Mouse (Mus musculus): Measurements from ENCODE around the gene Pkmyt1. TPM values are rescaled to one million over a fixed set of nuclear protein-coding genes. Genes with fewer than 3 reads are reported as not detected.

The Pkmyt1 gene
- polyA plus RNA-seq, 1 experiment from 2014 or later: 60.2 TPM

- 84% methylated on average over 10 of the region's 10 CpGs for WGBS
These were observed 50.1 kb downstream of the Pkmyt1 start for GRCm38 (mm10) chr17:23776216-23776615.

GRCm38 (mm10) chr17:23777141-23777540 is 51.0 kb downstream of the Pkmyt1 start:
- WGBS: 73% methylated on average over 2 of the region's 2 CpGs
- Histone ChIP-seq H3K27me3 (replicated peaks; ENCODE audit: control insufficient read depth, insufficient read depth, low read length) (no peaks in the 10 kb centered on the region), H3K27ac (ENCODE audit: low read depth, low read length) (no peak overlapping the region), H3K4me2 (no peak overlapping the region), H3K4me1 (replicated peaks; ENCODE audit: control insufficient read depth, insufficient read depth, low read length) (no peaks in the 10 kb centered on the region), H3K4me3 (ENCODE audit: low read depth, low read length) (no peak overlapping the region), H3K9ac (ENCODE audit: low read depth, low read length) (no peak overlapping the region), H3K36me3 (ENCODE audit: control insufficient read depth, insufficient read depth, low read length) (no peaks in the 10 kb centered on the region), H3K9me3 (ENCODE audit: control insufficient read depth, low read length) (no peaks in the 10 kb centered on the region)
- no peak for DNase-seq (ENCODE audit: low spot score)
- no peak for ATAC-seq (replicated peaks; ENCODE audit: low FRiP score)

More at GRCm38 (mm10) chr17:23776216-23776615, 50.1 kb downstream of the Pkmyt1 start:
- no peak for ATAC-seq (replicated peaks; ENCODE audit: low FRiP score)
- Histone ChIP-seq H3K4me3 (ENCODE audit: low read depth, low read length) (no peak overlapping the region), H3K9me3 (ENCODE audit: control insufficient read depth, low read length) (no peaks in the 10 kb centered on the region), H3K27me3 (replicated peaks; ENCODE audit: control insufficient read depth, insufficient read depth, low read length) (no peaks in the 10 kb centered on the region), H3K4me2 (no peak overlapping the region), H3K4me1 (replicated peaks; ENCODE audit: control insufficient read depth, insufficient read depth, low read length) (0 out of 2 replicates have a peak, but pooled peaks cover 2% of the 10 kb centered on the region), H3K27ac (ENCODE audit: low read depth, low read length) (no peak overlapping the region), H3K36me3 (ENCODE audit: control insufficient read depth, insufficient read depth, low read length) (no peaks in the 10 kb centered on the region), H3K9ac (ENCODE audit: low read depth, low read length) (no peak overlapping the region)
- no peak for DNase-seq (ENCODE audit: low spot score)

GRCm38 (mm10) chr17:23778447-23778846 is 52.3 kb downstream of the Pkmyt1 start:
- Histone ChIP-seq H3K27me3 (replicated peaks; ENCODE audit: control insufficient read depth, insufficient read depth, low read length) (no peaks in the 10 kb centered on the region), H3K4me1 (replicated peaks; ENCODE audit: control insufficient read depth, insufficient read depth, low read length) (no peaks in the 10 kb centered on the region), H3K4me3 (ENCODE audit: low read depth, low read length) (no peak overlapping the region), H3K9ac (ENCODE audit: low read depth, low read length) (no peak overlapping the region), H3K27ac (ENCODE audit: low read depth, low read length) (no peak overlapping the region), H3K4me2 (no peak overlapping the region), H3K9me3 (ENCODE audit: control insufficient read depth, low read length) (no peaks in the 10 kb centered on the region), H3K36me3 (ENCODE audit: control insufficient read depth, insufficient read depth, low read length) (no peaks in the 10 kb centered on the region)
- DNase-seq (ENCODE audit: low spot score) (no peak), ATAC-seq (replicated peaks; ENCODE audit: low FRiP score) (no peak)
- 48% methylated on average over 2 of the region's 2 CpGs for WGBS

DNA sequence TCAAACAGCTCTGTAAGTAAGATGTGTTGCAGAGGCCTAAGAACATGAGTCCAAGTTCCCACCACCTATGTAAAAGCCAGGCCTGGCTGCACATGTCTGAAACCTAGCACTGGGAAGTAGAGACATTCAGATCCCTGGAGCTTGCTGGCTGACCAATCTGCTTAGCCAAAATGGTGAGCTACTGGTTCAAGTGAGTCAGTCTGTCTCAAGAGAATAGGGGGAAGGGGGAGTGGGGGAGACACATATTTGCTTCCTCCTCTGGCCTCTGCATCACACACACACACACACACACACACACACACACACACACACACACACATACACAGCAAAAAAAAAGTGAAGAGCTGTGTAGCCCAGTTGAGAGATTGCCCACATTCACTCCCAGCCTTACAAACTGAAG is 57.2 kb downstream of the Pkmyt1 start:
- Histone ChIP-seq H3K9ac (ENCODE audit: low read depth, low read length) (no peak overlapping the region), H3K27ac (ENCODE audit: low read depth, low read length) (no peak overlapping the region), H3K27me3 (replicated peaks; ENCODE audit: control insufficient read depth, insufficient read depth, low read length) (no peaks in the 10 kb centered on the region), H3K4me1 (replicated peaks; ENCODE audit: control insufficient read depth, insufficient read depth, low read length) (no peaks in the 10 kb centered on the region), H3K36me3 (ENCODE audit: control insufficient read depth, insufficient read depth, low read length) (no peaks in the 10 kb centered on the region), H3K9me3 (ENCODE audit: control insufficient read depth, low read length) (no peaks in the 10 kb centered on the region), H3K4me3 (ENCODE audit: low read depth, low read length) (no peak overlapping the region), H3K4me2 (no peak overlapping the region)
- ATAC-seq (replicated peaks; ENCODE audit: low FRiP score): no peak
- DNase-seq (ENCODE audit: low spot score): no peak

DNA sequence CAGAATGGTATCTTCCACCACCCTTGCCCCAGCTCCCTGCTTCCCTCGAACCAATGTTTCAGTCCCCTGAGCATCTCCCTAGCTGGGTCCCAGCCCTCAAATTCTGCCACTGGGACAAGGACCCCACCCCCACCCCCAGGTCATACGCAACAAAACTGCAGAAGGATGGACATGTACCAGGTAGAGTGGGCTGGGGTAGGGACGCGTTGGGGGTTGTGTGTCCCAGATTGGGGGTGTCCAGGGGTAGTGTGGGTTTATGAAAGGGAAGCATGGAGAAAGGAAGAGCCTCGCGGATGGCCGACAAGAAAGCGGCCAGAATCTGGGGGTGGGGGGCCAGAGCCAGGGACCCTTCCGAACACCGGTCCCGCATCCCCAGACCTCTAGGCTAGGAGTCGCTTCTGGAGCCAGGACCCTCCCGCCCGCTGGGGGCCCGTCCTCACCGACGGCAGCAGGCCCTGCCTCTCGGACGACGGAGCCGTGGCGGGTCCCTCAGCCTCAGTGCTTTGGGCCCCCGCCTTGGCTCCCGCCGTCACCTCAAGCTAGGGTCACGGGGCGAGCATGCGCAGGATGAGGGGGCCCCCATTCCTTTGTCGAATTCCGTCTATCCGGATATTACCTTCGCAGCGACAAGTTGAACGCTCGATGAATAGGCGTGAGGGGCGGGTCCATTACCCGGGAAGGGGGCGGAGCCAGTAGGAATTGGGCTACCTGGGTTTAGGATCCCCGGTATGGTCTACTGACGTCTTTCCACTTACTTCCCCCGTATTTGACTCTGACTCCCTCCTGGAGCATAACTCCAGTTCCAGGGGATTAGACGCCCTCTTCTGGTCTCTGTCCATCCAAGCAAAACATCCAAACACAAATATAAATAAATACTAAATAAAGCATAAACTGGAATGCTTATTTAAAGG is 59.7 kb downstream of the Pkmyt1 start, which contains the start of gene Flywch2:
Flywch2 (minus strand) TSS at position 521 of the 911 bp plus-strand sequence.
- DNase-seq (ENCODE audit: low spot score) (peak; percentile 69), ATAC-seq (replicated peaks; ENCODE audit: low FRiP score) (peak; percentile 61)
- H3K9ac ChIP-seq (ENCODE audit: low read depth, low read length): peak within 1 kb of the TSS; percentile 70
- H3K27me3 ChIP-seq (replicated peaks; ENCODE audit: control insufficient read depth, insufficient read depth, low read length): no peaks in the 10 kb centered on the region
- no peaks in the 10 kb centered on the region for H3K36me3 ChIP-seq (ENCODE audit: control insufficient read depth, insufficient read depth, low read length)
- H3K4me1 ChIP-seq (replicated peaks; ENCODE audit: control insufficient read depth, insufficient read depth, low read length): peaks cover 10% of the 10 kb centered on the region
- H3K27ac ChIP-seq (ENCODE audit: low read depth, low read length): no peak within 1 kb of the TSS
- WGBS: 4% methylated on average over 43 of the region's 43 CpGs
- peak within 1 kb of the TSS; percentile 60 for H3K4me3 ChIP-seq (ENCODE audit: low read depth, low read length)
- H3K4me2 ChIP-seq: peak within 1 kb of the TSS; percentile 97
- no peaks in the 10 kb centered on the region for H3K9me3 ChIP-seq (ENCODE audit: control insufficient read depth, low read length)

Other genes starting within 250 kb of the Pkmyt1 start
- gene Vmn2r117, start 246.6 kb upstream of the Pkmyt1 start, polyA plus RNA-seq (2014; fragmentation: Nextera tagmentation; extraction: Ambion mirVana): not detected in 2 replicates
- gene Zfp213, start 162.1 kb upstream of the Pkmyt1 start, polyA plus RNA-seq (2014; fragmentation: Nextera tagmentation; extraction: Ambion mirVana): 14.3 and 14.8 TPM in 2 replicates
- gene Zfp13, start 126.8 kb upstream of the Pkmyt1 start, polyA plus RNA-seq (2014; fragmentation: Nextera tagmentation; extraction: Ambion mirVana): 5.6 and 6.3 TPM in 2 replicates
- gene Zscan10, start 125.5 kb upstream of the Pkmyt1 start, polyA plus RNA-seq (2014; fragmentation: Nextera tagmentation; extraction: Ambion mirVana): 0.12 and 0.25 TPM in 2 replicates
- 0.27 TPM in 1 of 2 replicates, not detected in the other for gene Mmp25, start 81.1 kb upstream of the Pkmyt1 start, polyA plus RNA-seq (2014; fragmentation: Nextera tagmentation; extraction: Ambion mirVana)
- 0.37 TPM in 1 of 2 replicates, not detected in the other for gene Bicdl2, start 65.8 kb upstream of the Pkmyt1 start, polyA plus RNA-seq (2014; fragmentation: Nextera tagmentation; extraction: Ambion mirVana)
- 36.5 and 36.6 TPM in 2 replicates for gene Hcfc1r1, start 52.7 kb upstream of the Pkmyt1 start, polyA plus RNA-seq (2014; fragmentation: Nextera tagmentation; extraction: Ambion mirVana)
- 48.9 and 50.7 TPM in 2 replicates for gene Thoc6, start 52.5 kb upstream of the Pkmyt1 start, polyA plus RNA-seq (2014; fragmentation: Nextera tagmentation; extraction: Ambion mirVana)
- gene Tnfrsf12a, start 48.9 kb upstream of the Pkmyt1 start, polyA plus RNA-seq (2014; fragmentation: Nextera tagmentation; extraction: Ambion mirVana): 7.9 and 9.5 TPM in 2 replicates
- gene Cldn6, start 47.1 kb upstream of the Pkmyt1 start, polyA plus RNA-seq (2014; fragmentation: Nextera tagmentation; extraction: Ambion mirVana): 9.9 and 11.4 TPM in 2 replicates
- gene Cldn9, start 42.3 kb upstream of the Pkmyt1 start, polyA plus RNA-seq (2014; fragmentation: Nextera tagmentation; extraction: Ambion mirVana): 0.49 and 0.56 TPM in 2 replicates
- gene 1520401A03Rik, start 3.6 kb upstream of the Pkmyt1 start, polyA plus RNA-seq (2014; fragmentation: Nextera tagmentation; extraction: Ambion mirVana): 0.11 TPM in 1 of 2 replicates, not detected in the other
- gene Paqr4, start 14.5 kb downstream of the Pkmyt1 start, polyA plus RNA-seq (2014; fragmentation: Nextera tagmentation; extraction: Ambion mirVana): 10.4 and 11.4 TPM in 2 replicates
- 0.60 and 0.73 TPM in 2 replicates for gene Kremen2, start 19.5 kb downstream of the Pkmyt1 start, polyA plus RNA-seq (2014; fragmentation: Nextera tagmentation; extraction: Ambion mirVana)
- gene Flywch1, start 45.3 kb downstream of the Pkmyt1 start, polyA plus RNA-seq (2014; fragmentation: Nextera tagmentation; extraction: Ambion mirVana): 39.1 and 42.3 TPM in 2 replicates
- 9.4 and 10.6 TPM in 2 replicates for gene Flywch2, start 59.7 kb downstream of the Pkmyt1 start, polyA plus RNA-seq (2014; fragmentation: Nextera tagmentation; extraction: Ambion mirVana)
- gene Srrm2, start 64.2 kb downstream of the Pkmyt1 start, polyA plus RNA-seq (2014; fragmentation: Nextera tagmentation; extraction: Ambion mirVana): 355 and 398 TPM in 2 replicates
- gene Elob, start 102.8 kb downstream of the Pkmyt1 start, polyA plus RNA-seq (2014; fragmentation: Nextera tagmentation; extraction: Ambion mirVana): 744 and 795 TPM in 2 replicates
- not detected in 2 replicates for gene Prss33, start 109.7 kb downstream of the Pkmyt1 start, polyA plus RNA-seq (2014; fragmentation: Nextera tagmentation; extraction: Ambion mirVana)
- gene Prss32, start 117.5 kb downstream of the Pkmyt1 start, polyA plus RNA-seq (2014; fragmentation: Nextera tagmentation; extraction: Ambion mirVana): not detected in 2 replicates
- gene Prss41, start 117.8 kb downstream of the Pkmyt1 start, polyA plus RNA-seq (2014; fragmentation: Nextera tagmentation; extraction: Ambion mirVana): 0.84 and 1.2 TPM in 2 replicates
- gene Prss21, start 141.7 kb downstream of the Pkmyt1 start, polyA plus RNA-seq (2014; fragmentation: Nextera tagmentation; extraction: Ambion mirVana): not detected in 2 replicates
- gene Dcpp1, start 154.5 kb downstream of the Pkmyt1 start, polyA plus RNA-seq (2014; fragmentation: Nextera tagmentation; extraction: Ambion mirVana): not detected in 2 replicates
- gene Dcpp2, start 154.5 kb downstream of the Pkmyt1 start, polyA plus RNA-seq (2014; fragmentation: Nextera tagmentation; extraction: Ambion mirVana): not detected in 2 replicates
- not detected in 2 replicates for gene Dcpp3, start 191.1 kb downstream of the Pkmyt1 start, polyA plus RNA-seq (2014; fragmentation: Nextera tagmentation; extraction: Ambion mirVana)
- not detected in 2 replicates for gene Sbp, start 215.3 kb downstream of the Pkmyt1 start, polyA plus RNA-seq (2014; fragmentation: Nextera tagmentation; extraction: Ambion mirVana)
- not detected in 2 replicates for gene Sbpl, start 228.9 kb downstream of the Pkmyt1 start, polyA plus RNA-seq (2014; fragmentation: Nextera tagmentation; extraction: Ambion mirVana)